Mouse (Mus musculus) hematopoietic stem cell, adult 5-6 weeks (primary cell): Measurements from ENCODE around the gene Klrb1a. TPM values are rescaled to one million over a fixed set of nuclear protein-coding genes. Genes with fewer than 3 reads are reported as not detected.

Experiments
- total RNA-seq: library from RNA; stranded (forward); fragments of 172-1452, 232-1000 nt; gene quantifications from 2 replicates; pipeline ENCODE4 v1.2.3, GENCODE M21; 2017

Klrb1a gene
- total RNA-seq, 1 experiment from 2014 or later, result 3.1 TPM

Other genes with a start within 250 kb of the Klrb1a start
- gene Tex52, start 248.1 kb downstream of the Klrb1a start, total RNA-seq, result not detected in 2 replicates
- not detected in 2 replicates for gene Gm44596, start 248.0 kb downstream of the Klrb1a start, total RNA-seq
- not detected in 2 replicates for gene Nrip2, start 224.2 kb downstream of the Klrb1a start, total RNA-seq
- gene Itfg2, start 198.6 kb downstream of the Klrb1a start, total RNA-seq, result 32.2 and 51.9 TPM in 2 replicates
- 211 and 308 TPM in 2 replicates for gene Fkbp4, start 184.9 kb downstream of the Klrb1a start, total RNA-seq
- not detected in 2 replicates for gene Pzp, start 96.8 kb downstream of the Klrb1a start, total RNA-seq
- gene A2ml1, start 41.9 kb downstream of the Klrb1a start, total RNA-seq, result not detected in 2 replicates
- gene Clec2h, start 38.9 kb upstream of the Klrb1a start, total RNA-seq, result not detected in 2 replicates
- not detected in 2 replicates for gene Klrb1, start 99.5 kb upstream of the Klrb1a start, total RNA-seq
- gene Klrb1c, start 165.7 kb upstream of the Klrb1a start, total RNA-seq, result 4.6 and 5.6 TPM in 2 replicates
- gene Gm44511, start 202.8 kb upstream of the Klrb1a start, total RNA-seq, result 1.1 TPM in 1 of 2 replicates, not detected in the other
- gene Klrb1b, start 202.8 kb upstream of the Klrb1a start, total RNA-seq, result 0.20 and 1.1 TPM in 2 replicates